Mouse (Mus musculus) brain, embryonic 14.5 days (tissue): Measurements from ENCODE around the gene Fam166b.

Source experiments
- CTCF ChIP-seq: fragments of 200-500 bp; IDR thresholded peaks from 2 replicates; pipeline ENCODE4 v1.5.1; 2012; ENCODE audit warnings: inconsistent platforms, mild to moderate bottlenecking, moderate library complexity, borderline replicate concordance; ENCODE audit not compliant: insufficient read depth, insufficient read length; ENCODE audit errors: extremely low read depth
- POLR2A ChIP-seq: fragments of 200-500 bp; IDR thresholded peaks from 2 replicates; pipeline ENCODE4 v1.6.1; 2012; ENCODE audit warnings: mild to moderate bottlenecking, inconsistent platforms, borderline replicate concordance; ENCODE audit not compliant: poor library complexity, insufficient read depth, insufficient read length, severe bottlenecking; ENCODE audit errors: extremely low read depth

- TF ChIP-seq CTCF (no peak), POLR2A (no peak)
Measured at GRCm38 (mm10) chr4:43426487-43426886, 2.4 kb downstream of the Fam166b start.
